Mouse (Mus musculus): ENCODE results near the gene Hsd17b14. TPM values are rescaled to one million over a fixed set of nuclear protein-coding genes. Genes with fewer than 3 reads are reported as not detected.
"Not testable (repeated sequence)": the region's sequence is repeated elsewhere in the genome, so short reads cannot be mapped to it uniquely, and the experiment has no call there.

The Hsd17b14 gene
- under 1 TPM; 0.19 to 0.39 TPM for total RNA-seq (2021)
- long read RNA-seq, experiment 1 = 0 reads
- long read RNA-seq, experiment 2 = 0 reads

- intact Hi-C loops (cut with DNase I) = loop anchor here (1.0 kb wide), 1 partner anchor 39 kb away; no protein-coding TSS in a partner anchor
These were observed at the start of gene Hsd17b14 for GRCm38 (mm10) chr7:45554744-45555143. Gene Hsd17b14 (plus strand): TSS chr7:45554893.

GRCm38 (mm10) chr7:45507583-45507982 is 47.1 kb upstream of the Hsd17b14 start:
- intact Hi-C loops (cut with DNase I) = no loop called here
- DNase-seq = no peak

More at GRCm38 (mm10) chr7:45554744-45555143, at the start of gene Hsd17b14:
- no peak for DNase-seq

GRCm38 (mm10) chr7:45508561-45508960 is 46.1 kb upstream of the Hsd17b14 start:
- DNase-seq = no peak
- intact Hi-C loops (cut with DNase I) = no loop called here

- DNase-seq = no peak
- intact Hi-C loops (cut with DNase I) = no loop called here
These were observed 45.4 kb upstream of the Hsd17b14 start for GRCm38 (mm10) chr7:45509181-45509882.

- DNase-seq = peak; percentile 89 to 91
- intact Hi-C loops (cut with DNase I) = no loop called here
These were observed 44.5 kb upstream of the Hsd17b14 start, which contains the start of gene Nucb1 for GRCm38 (mm10) chr7:45509912-45510787. Gene Nucb1 (minus strand): TSS chr7:45510406.

GRCm38 (mm10) chr7:45514411-45514810 is 40.3 kb upstream of the Hsd17b14 start:
- intact Hi-C loops (cut with DNase I) = no loop called here
- no peak for DNase-seq

GRCm38 (mm10) chr7:45515436-45515835 is 39.3 kb upstream of the Hsd17b14 start:
- intact Hi-C loops (cut with DNase I) = no loop called here
- no peak for DNase-seq

GRCm38 (mm10) chr7:45516846-45517245 is 37.8 kb upstream of the Hsd17b14 start:
- intact Hi-C loops (cut with DNase I); DNase-seq: not testable (repeated sequence)

GRCm38 (mm10) chr7:45518618-45519017 is 36.1 kb upstream of the Hsd17b14 start:
- intact Hi-C loops (cut with DNase I) = no loop called here

GRCm38 (mm10) chr7:45519345-45520120 is 35.2 kb upstream of the Hsd17b14 start:
- DNase-seq = no peak
- intact Hi-C loops (cut with DNase I) = no loop called here

More at GRCm38 (mm10) chr7:45518618-45519017, 36.1 kb upstream of the Hsd17b14 start:
- no peak for DNase-seq

- intact Hi-C loops (cut with DNase I) = no loop called here
- DNase-seq = no peak
These were observed 34.1 kb upstream of the Hsd17b14 start for GRCm38 (mm10) chr7:45520605-45521004.

GRCm38 (mm10) chr7:45521728-45522184 is 32.9 kb upstream of the Hsd17b14 start:
- DNase-seq = peak; percentile 83 to 86
- intact Hi-C loops (cut with DNase I) = loop anchor here (2.0 kb wide), 1 partner anchor 47 kb away; no protein-coding TSS in a partner anchor

GRCm38 (mm10) chr7:45522194-45522752 is 32.4 kb upstream of the Hsd17b14 start:
- no peak for DNase-seq
- intact Hi-C loops (cut with DNase I) = loop anchor here (2.0 kb wide), 1 partner anchor 47 kb away; no protein-coding TSS in a partner anchor

- intact Hi-C loops (cut with DNase I) = loop anchor here (2.0 kb wide), 1 partner anchor 48 kb away; no protein-coding TSS in a partner anchor
- DNase-seq = no peak
These were observed 31.6 kb upstream of the Hsd17b14 start for GRCm38 (mm10) chr7:45522957-45523676.

- DNase-seq = no peak
- intact Hi-C loops (cut with DNase I) = loop anchor here (2.0 kb wide), 1 partner anchor 49 kb away; no protein-coding TSS in a partner anchor
These were observed 31.0 kb upstream of the Hsd17b14 start for GRCm38 (mm10) chr7:45523678-45524170.

GRCm38 (mm10) chr7:45524841-45525621 is 29.7 kb upstream of the Hsd17b14 start:
- peak; percentile 48 to 51 for DNase-seq
- intact Hi-C loops (cut with DNase I) = no loop called here

- intact Hi-C loops (cut with DNase I) = no loop called here
- peak; percentile 95 to 97 for DNase-seq
These were observed 28.8 kb upstream of the Hsd17b14 start, which contains the start of the genes Ppp1r15a and Plekha4 for GRCm38 (mm10) chr7:45525809-45526473. Gene Ppp1r15a (minus strand): TSS chr7:45526268. Gene Plekha4 (plus strand): TSS chr7:45526330.

Measured in heart, postnatal 14 days (tissue).